Mouse (Mus musculus): ENCODE data around the gene Dcun1d1. TPM values are rescaled to one million over a fixed set of nuclear protein-coding genes. Genes with fewer than 3 reads are reported as not detected.

Dcun1d1 gene
- polyA plus RNA-seq, 1 experiment, result 40.0 TPM

- DNase-seq, result no peak
- Histone ChIP-seq H3K4me3 (replicated peaks; ENCODE audit: insufficient read depth, low read depth, low read length) (no peak overlapping the region), H3K27ac (ENCODE audit: insufficient read depth, low read length) (no peak overlapping the region), H3K4me1 (ENCODE audit: control insufficient read depth, insufficient read depth, low read length) (peaks cover 3% of the 10 kb centered on the region), H3K27me3 (ENCODE audit: control insufficient read depth, insufficient read depth, low read length) (no peaks in the 10 kb centered on the region; the same call in 1 of the 2 replicates)
- TF ChIP-seq POLR2A (IDR thresholded peaks at IDR 0.05; ENCODE audit: borderline replicate concordance, insufficient read depth, low read length), result no peak
- TF ChIP-seq CTCF (IDR thresholded peaks at IDR 0.05; ENCODE audit: borderline replicate concordance, insufficient read depth, low read depth, low read length), result no peak
- 22% methylated on average over 8 of the region's 8 CpGs for WGBS
These were observed 7.4 kb downstream of the Dcun1d1 start for GRCm38 (mm10) chr3:35929831-35930230.

- H3K27me3 ChIP-seq (ENCODE audit: control insufficient read depth, insufficient read depth, low read length), result no peaks in the 10 kb centered on the region; the same call in 1 of the 2 replicates
- 27% methylated on average over 3 of the region's 3 CpGs for WGBS
- no peak for DNase-seq
- TF ChIP-seq POLR2A (IDR thresholded peaks at IDR 0.05; ENCODE audit: borderline replicate concordance, insufficient read depth, low read length), result no peak
- no peak for TF ChIP-seq CTCF (IDR thresholded peaks at IDR 0.05; ENCODE audit: borderline replicate concordance, insufficient read depth, low read depth, low read length)
- no peak overlapping the region for H3K4me3 ChIP-seq (replicated peaks; ENCODE audit: insufficient read depth, low read depth, low read length)
- peaks cover 3% of the 10 kb centered on the region for H3K4me1 ChIP-seq (ENCODE audit: control insufficient read depth, insufficient read depth, low read length)
- no peak overlapping the region for H3K27ac ChIP-seq (ENCODE audit: insufficient read depth, low read length)
These were observed 7.8 kb downstream of the Dcun1d1 start for GRCm38 (mm10) chr3:35929406-35929805.

- 75% methylated on average over 2 of the region's 2 CpGs for WGBS
- H3K27ac ChIP-seq (ENCODE audit: insufficient read depth, low read length), result no peak overlapping the region
- H3K4me1 ChIP-seq (ENCODE audit: control insufficient read depth, insufficient read depth, low read length), result peaks cover 9% of the 10 kb centered on the region
- DNase-seq, result no peak
- no peaks in the 10 kb centered on the region for H3K27me3 ChIP-seq (ENCODE audit: control insufficient read depth, insufficient read depth, low read length)
- TF ChIP-seq CTCF (IDR thresholded peaks at IDR 0.05; ENCODE audit: borderline replicate concordance, insufficient read depth, low read depth, low read length) (no peak), POLR2A (IDR thresholded peaks at IDR 0.05; ENCODE audit: borderline replicate concordance, insufficient read depth, low read length) (no peak)
- H3K4me3 ChIP-seq (replicated peaks; ENCODE audit: insufficient read depth, low read depth, low read length), result no peak overlapping the region
These were observed 11.4 kb downstream of the Dcun1d1 start for GRCm38 (mm10) chr3:35925852-35926251.

GRCm38 (mm10) chr3:35924007-35924406 is 13.2 kb downstream of the Dcun1d1 start:
- WGBS, result 50% methylated on average over 3 of the region's 3 CpGs
- DNase-seq, result no peak
- no peak overlapping the region for H3K27ac ChIP-seq (ENCODE audit: insufficient read depth, low read length)
- H3K27me3 ChIP-seq (ENCODE audit: control insufficient read depth, insufficient read depth, low read length), result no peaks in the 10 kb centered on the region
- H3K4me1 ChIP-seq (ENCODE audit: control insufficient read depth, insufficient read depth, low read length), result peaks cover 7% of the 10 kb centered on the region
- no peak overlapping the region for H3K4me3 ChIP-seq (replicated peaks; ENCODE audit: insufficient read depth, low read depth, low read length)
- TF ChIP-seq POLR2A (IDR thresholded peaks at IDR 0.05; ENCODE audit: borderline replicate concordance, insufficient read depth, low read length), result no peak
- no peak for TF ChIP-seq CTCF (IDR thresholded peaks at IDR 0.05; ENCODE audit: borderline replicate concordance, insufficient read depth, low read depth, low read length)

GRCm38 (mm10) chr3:35923495-35923894 is 13.8 kb downstream of the Dcun1d1 start:
- no peak for TF ChIP-seq POLR2A (IDR thresholded peaks at IDR 0.05; ENCODE audit: borderline replicate concordance, insufficient read depth, low read length)
- TF ChIP-seq CTCF (IDR thresholded peaks at IDR 0.05; ENCODE audit: borderline replicate concordance, insufficient read depth, low read depth, low read length), result no peak

GRCm38 (mm10) chr3:35922522-35922921 is 14.7 kb downstream of the Dcun1d1 start:
- TF ChIP-seq POLR2A (IDR thresholded peaks at IDR 0.05; ENCODE audit: borderline replicate concordance, insufficient read depth, low read length) (no peak), CTCF (IDR thresholded peaks at IDR 0.05; ENCODE audit: borderline replicate concordance, insufficient read depth, low read depth, low read length) (no peak)
- DNase-seq, result no peak
- no peaks in the 10 kb centered on the region for H3K27me3 ChIP-seq (ENCODE audit: control insufficient read depth, insufficient read depth, low read length)
- no peak overlapping the region for H3K4me3 ChIP-seq (replicated peaks; ENCODE audit: insufficient read depth, low read depth, low read length)
- no peak overlapping the region for H3K27ac ChIP-seq (ENCODE audit: insufficient read depth, low read length)
- H3K4me1 ChIP-seq (ENCODE audit: control insufficient read depth, insufficient read depth, low read length), result peaks cover 7% of the 10 kb centered on the region
- WGBS, result 86% methylated on average over 4 of the region's 4 CpGs

More at GRCm38 (mm10) chr3:35923495-35923894, 13.8 kb downstream of the Dcun1d1 start:
- 32% methylated on average over 7 of the region's 7 CpGs for WGBS
- H3K27ac ChIP-seq (ENCODE audit: insufficient read depth, low read length), result no peak overlapping the region
- H3K27me3 ChIP-seq (ENCODE audit: control insufficient read depth, insufficient read depth, low read length), result no peaks in the 10 kb centered on the region
- no peak overlapping the region for H3K4me3 ChIP-seq (replicated peaks; ENCODE audit: insufficient read depth, low read depth, low read length)
- DNase-seq, result peak; percentile 31 to 33
- peaks cover 7% of the 10 kb centered on the region for H3K4me1 ChIP-seq (ENCODE audit: control insufficient read depth, insufficient read depth, low read length)

- Histone ChIP-seq H3K4me1 (ENCODE audit: control insufficient read depth, insufficient read depth, low read length) (peaks cover 3% of the 10 kb centered on the region; the same call in 1 of the 2 replicates), H3K4me3 (replicated peaks; ENCODE audit: insufficient read depth, low read depth, low read length) (no peak overlapping the region), H3K27me3 (ENCODE audit: control insufficient read depth, insufficient read depth, low read length) (no peaks in the 10 kb centered on the region), H3K27ac (ENCODE audit: insufficient read depth, low read length) (no peak overlapping the region)
- DNase-seq, result no peak
- TF ChIP-seq POLR2A (IDR thresholded peaks at IDR 0.05; ENCODE audit: borderline replicate concordance, insufficient read depth, low read length), result no peak
- TF ChIP-seq CTCF (IDR thresholded peaks at IDR 0.05; ENCODE audit: borderline replicate concordance, insufficient read depth, low read depth, low read length), result no peak
- WGBS, result 81% methylated on average over 3 of the region's 3 CpGs
These were observed 19.0 kb downstream of the Dcun1d1 start for GRCm38 (mm10) chr3:35918229-35918628.

- WGBS, result 94% methylated on average over 7 of the region's 7 CpGs
- TF ChIP-seq POLR2A (IDR thresholded peaks at IDR 0.05; ENCODE audit: borderline replicate concordance, insufficient read depth, low read length) (no peak), CTCF (IDR thresholded peaks at IDR 0.05; ENCODE audit: borderline replicate concordance, insufficient read depth, low read depth, low read length) (no peak)
- DNase-seq, result no peak
- Histone ChIP-seq H3K27ac (ENCODE audit: insufficient read depth, low read length) (no peak overlapping the region), H3K4me3 (replicated peaks; ENCODE audit: insufficient read depth, low read depth, low read length) (no peak overlapping the region), H3K27me3 (ENCODE audit: control insufficient read depth, insufficient read depth, low read length) (no peaks in the 10 kb centered on the region), H3K4me1 (ENCODE audit: control insufficient read depth, insufficient read depth, low read length) (no peaks in the 10 kb centered on the region)
These were observed 28.1 kb downstream of the Dcun1d1 start for GRCm38 (mm10) chr3:35908982-35909680.
